Mouse (Mus musculus) cortical plate, adult 2 months (tissue): ENCODE data around the gene Ndufaf2. TPM values are rescaled to one million over a fixed set of nuclear protein-coding genes. Genes with fewer than 3 reads are reported as not detected.

ENCODE experiments used
- H3K27ac ChIP-seq: fragments of 200-500 bp; 2 replicates; pipeline ENCODE4 v1.5.1; 2012; ENCODE audit warnings: low read length, control low read depth, inconsistent platforms; ENCODE audit not compliant: insufficient read depth
- H3K4me1 ChIP-seq: fragments of 200-500 bp; 2 replicates; pipeline ENCODE4 v1.6.1; 2011; ENCODE audit warnings: low read length; ENCODE audit not compliant: control insufficient read depth, insufficient read depth
- H3K4me3 ChIP-seq: fragments of 200-500 bp; 2 replicates; pipeline ENCODE4 v1.5.1; 2011; ENCODE audit warnings: mild to moderate bottlenecking, low read length, control low read depth; ENCODE audit not compliant: insufficient read depth
- CTCF ChIP-seq: fragments of 200-500 bp; IDR thresholded peaks from 2 replicates; pipeline ENCODE4 v1.5.1; 2011; ENCODE audit warnings: mild to moderate bottlenecking, control low read depth, low read length; ENCODE audit not compliant: insufficient read depth; ENCODE audit errors: extremely low read depth
- POLR2A ChIP-seq: fragments of 200-500 bp; IDR thresholded peaks from 2 replicates; pipeline ENCODE4 v1.6.1; 2011; ENCODE audit warnings: mild to moderate bottlenecking, low read length, control low read depth; ENCODE audit not compliant: insufficient read depth; ENCODE audit errors: extremely low read depth
- polyA plus RNA-seq: library from polyadenylated mRNA; depleted of rRNA; stranded (reverse); fragments of >200 nt; gene quantifications from 2 replicates; pipeline ENCODE4 v1.2.3, GENCODE M21; 2012

Ndufaf2 gene
- polyA plus RNA-seq, 1 experiment: 38.6 TPM

GRCm38 (mm10) chr13:108017349-108017748, 141.1 kb downstream of the Ndufaf2 start:
- no peak for TF ChIP-seq CTCF
- no peak for TF ChIP-seq POLR2A
- H3K4me3 ChIP-seq: no peak overlapping the region
- H3K4me1 ChIP-seq: no peaks in the 10 kb centered on the region
- H3K27ac ChIP-seq: no peak overlapping the region

GRCm38 (mm10) chr13:108015166-108015565, 143.3 kb downstream of the Ndufaf2 start:
- Histone ChIP-seq H3K27ac (no peak overlapping the region), H3K4me3 (no peak overlapping the region), H3K4me1 (no peaks in the 10 kb centered on the region)
- TF ChIP-seq POLR2A (no peak), CTCF (no peak)

- TF ChIP-seq CTCF (no peak), POLR2A (no peak)
- Histone ChIP-seq H3K27ac (no peak overlapping the region), H3K4me1 (no peaks in the 10 kb centered on the region), H3K4me3 (no peak overlapping the region)
These were observed 144.6 kb downstream of the Ndufaf2 start for GRCm38 (mm10) chr13:108013839-108014238.

- Histone ChIP-seq H3K4me1 (no peaks in the 10 kb centered on the region), H3K4me3 (no peak overlapping the region), H3K27ac (no peak overlapping the region)
- TF ChIP-seq POLR2A (no peak), CTCF (no peak)
These were observed 145.3 kb downstream of the Ndufaf2 start for GRCm38 (mm10) chr13:108013110-108013509.

GRCm38 (mm10) chr13:108007861-108008260, 150.6 kb downstream of the Ndufaf2 start:
- Histone ChIP-seq H3K27ac (no peak overlapping the region), H3K4me1 (no peaks in the 10 kb centered on the region), H3K4me3 (no peak overlapping the region)
- TF ChIP-seq CTCF (no peak), POLR2A (no peak)

GRCm38 (mm10) chr13:107996301-107996700, 162.1 kb downstream of the Ndufaf2 start:
- no peak overlapping the region for H3K27ac ChIP-seq
- no peaks in the 10 kb centered on the region for H3K4me1 ChIP-seq
- TF ChIP-seq CTCF (no peak), POLR2A (no peak)
- no peak overlapping the region for H3K4me3 ChIP-seq

GRCm38 (mm10) chr13:107995211-107995610, 163.2 kb downstream of the Ndufaf2 start:
- TF ChIP-seq POLR2A: no peak
- TF ChIP-seq CTCF: no peak
- Histone ChIP-seq H3K27ac (no peak overlapping the region), H3K4me3 (no peak overlapping the region), H3K4me1 (no peaks in the 10 kb centered on the region)

- no peak for TF ChIP-seq POLR2A
- no peak for TF ChIP-seq CTCF
- H3K27ac ChIP-seq: no peak overlapping the region
- no peaks in the 10 kb centered on the region for H3K4me1 ChIP-seq
- no peak overlapping the region for H3K4me3 ChIP-seq
These were observed 165.8 kb downstream of the Ndufaf2 start for GRCm38 (mm10) chr13:107992573-107992972.

- Histone ChIP-seq H3K4me3 (no peak overlapping the region), H3K27ac (no peak overlapping the region), H3K4me1 (no peaks in the 10 kb centered on the region)
- TF ChIP-seq CTCF: no peak
- TF ChIP-seq POLR2A: no peak
These were observed 173.8 kb downstream of the Ndufaf2 start for GRCm38 (mm10) chr13:107984641-107985040.

GRCm38 (mm10) chr13:107984186-107984585, 174.2 kb downstream of the Ndufaf2 start:
- TF ChIP-seq CTCF: no peak
- no peak overlapping the region for H3K4me3 ChIP-seq
- H3K4me1 ChIP-seq: no peaks in the 10 kb centered on the region
- no peak overlapping the region for H3K27ac ChIP-seq
